Mouse (Mus musculus) left cerebral cortex, postnatal 4 days (tissue): ENCODE data around the gene Cpn1. TPM values are rescaled to one million over a fixed set of nuclear protein-coding genes. Genes with fewer than 3 reads are reported as not detected.

Source experiments
- DNase-seq: peaks from one replicate; pipeline ENCODE4 v3.0.0-alpha.2; 2022
- intact Hi-C: fragments of 180-260 bp; cut with DNase I; formaldehyde crosslinking; loops from one replicate; pipeline ENCODE4 v1.15.1; 2025
- total RNA-seq, 2 experiments: library from RNA; stranded (reverse); gene quantifications; 2 replicates each; pipeline ENCODE4 v1.2.3; 2021

Gene Cpn1
- total RNA-seq, 2 experiments from 2014 or later: 0.18 TPM; not detected in 1

DNA sequence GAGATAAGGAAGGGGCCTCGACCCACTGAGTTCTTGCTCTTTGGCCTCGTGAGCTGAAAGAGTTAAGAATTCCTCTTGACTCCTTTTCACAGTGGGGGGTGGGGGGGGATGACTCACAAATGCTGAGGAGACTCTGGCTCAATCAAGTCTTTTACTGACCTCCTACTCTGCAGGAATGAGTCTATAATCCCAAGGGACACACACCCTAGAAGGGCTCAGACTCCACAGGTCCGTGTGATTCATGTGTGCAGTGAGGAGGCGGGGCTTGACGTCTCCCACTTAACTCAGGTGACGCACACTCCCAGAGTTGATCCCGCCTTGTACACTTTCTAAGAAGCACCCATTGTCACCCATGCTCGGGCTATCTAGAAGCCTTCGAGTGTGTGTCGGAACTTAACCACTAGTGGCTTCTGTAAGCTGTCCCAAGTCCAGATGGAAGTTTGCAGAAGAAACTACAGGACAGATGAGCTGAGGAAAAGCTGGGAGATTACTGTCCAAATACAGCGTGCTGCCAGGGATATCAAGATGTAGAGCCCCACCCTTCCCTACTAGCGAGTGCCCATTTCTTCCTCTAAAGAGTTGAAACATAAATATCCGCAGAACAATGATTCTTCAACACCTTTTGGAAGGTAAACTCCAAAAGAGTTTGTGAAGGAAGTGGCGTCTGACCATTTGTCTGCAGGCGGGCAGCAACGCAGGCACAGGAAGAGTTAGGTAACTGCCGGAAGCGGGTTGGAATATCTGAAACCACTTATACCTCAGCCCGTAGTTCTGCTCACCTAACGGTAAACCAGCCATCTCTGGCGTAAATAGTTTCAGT, 69.6 kb downstream of the Cpn1 start:
- no peak for DNase-seq
- intact Hi-C loops: no loop called here

GRCm38 (mm10) chr19:43915431-43915830, 70.9 kb downstream of the Cpn1 start:
- intact Hi-C loops: no loop called here
- no peak for DNase-seq

DNA sequence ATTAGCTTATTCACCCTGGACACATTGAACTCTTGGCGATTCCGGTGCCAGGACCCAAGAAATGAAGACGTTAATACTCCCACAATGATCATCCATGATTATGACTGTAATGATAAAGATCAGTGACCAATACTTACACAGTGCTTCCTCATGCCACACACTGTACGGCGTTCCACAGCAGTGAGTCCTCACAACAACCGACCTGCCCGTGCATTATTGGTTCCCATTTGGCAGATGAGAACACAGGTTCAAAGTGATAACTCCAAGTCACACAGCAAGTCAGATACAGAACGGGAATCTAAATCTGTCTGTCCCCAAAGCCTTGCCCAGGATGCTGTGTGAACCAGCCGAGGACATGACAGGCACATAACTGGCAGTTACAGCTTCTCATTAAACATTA, 71.4 kb downstream of the Cpn1 start:
- DNase-seq: no peak
- intact Hi-C loops: no loop called here

- intact Hi-C loops: no loop called here
- DNase-seq: no peak
These were observed 73.4 kb downstream of the Cpn1 start for GRCm38 (mm10) chr19:43912775-43913486.

DNA sequence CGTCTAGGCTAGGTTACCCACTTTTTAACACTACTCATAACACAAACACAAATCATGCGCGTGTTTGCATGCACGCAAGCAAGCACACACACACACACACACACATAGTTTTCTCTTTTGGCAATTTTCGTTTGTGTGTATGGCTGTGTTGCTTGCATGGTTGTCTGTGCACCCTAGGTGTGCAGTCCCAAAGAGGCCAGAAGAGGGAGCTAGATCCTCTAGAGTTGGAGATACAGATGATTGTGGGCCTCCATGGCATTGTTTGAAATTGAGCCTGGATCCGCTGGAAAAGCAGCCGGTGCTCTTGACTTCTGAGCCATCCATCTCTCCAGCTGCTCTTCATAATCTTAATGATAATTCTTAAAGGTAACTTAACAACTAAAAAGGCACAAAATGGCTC, 79.9 kb downstream of the Cpn1 start:
- DNase-seq: no peak
- intact Hi-C loops: no loop called here

Other genes with a start within 250 kb of the Cpn1 start
- gene Cutc, start 233.6 kb downstream of the Cpn1 start, total RNA-seq: 1 to 10 TPM; 2.2 to 4.3 TPM
- gene Cox15, start 233.6 kb downstream of the Cpn1 start, total RNA-seq: 10 to 100 TPM; 17.6 to 18.3 TPM
- under 1 TPM; 0.26 to 0.28 TPM for gene Abcc2, start 204.4 kb downstream of the Cpn1 start, total RNA-seq
- 10 to 100 TPM; 11.3 to 11.4 TPM for gene Dnmbp, start 46.4 kb downstream of the Cpn1 start, total RNA-seq
- not detected for gene Cyp2c23, start 42.7 kb upstream of the Cpn1 start, total RNA-seq
- gene Erlin1, start 83.2 kb upstream of the Cpn1 start, total RNA-seq: 10 to 100 TPM; 23.4 to 26.1 TPM
- gene Chuk, start 120.9 kb upstream of the Cpn1 start, total RNA-seq: 10 to 100 TPM; 61.4 to 64.7 TPM
- gene Cwf19l1, start 149.3 kb upstream of the Cpn1 start, total RNA-seq: 10 to 100 TPM; 21.7 to 24.4 TPM
- gene Bloc1s2, start 159.9 kb upstream of the Cpn1 start, total RNA-seq: 10 to 100 TPM; 87.2 to 92.2 TPM
- not detected for gene Pkd2l1, start 205.9 kb upstream of the Cpn1 start, total RNA-seq
- gene Scd3, start 216.7 kb upstream of the Cpn1 start, total RNA-seq: 1 to 10 TPM; 1.2 to 1.9 TPM